Mouse (Mus musculus) myocyte (in vitro differentiated cells): ENCODE results near the gene Cerk. TPM values are rescaled to one million over a fixed set of nuclear protein-coding genes. Genes with fewer than 3 reads are reported as not detected.

ENCODE experiments used
- H3K27me3 ChIP-seq: one replicate; pipeline ENCODE4 v1.6.1; 2011; ENCODE audit not compliant: control insufficient read depth, insufficient read depth, insufficient read length
- H3K36me3 ChIP-seq: one replicate; pipeline ENCODE4 v1.6.1; 2011; ENCODE audit not compliant: control insufficient read depth, insufficient read depth
- H3K4me2 ChIP-seq: one replicate; pipeline ENCODE4 v1.6.1; 2011; ENCODE audit warnings: low read depth, control low read depth
- H3K4me3 ChIP-seq: one replicate; pipeline ENCODE4 v1.5.1; 2011; ENCODE audit warnings: mild to moderate bottlenecking, control low read depth, moderate library complexity
- H3K79me2 ChIP-seq: one replicate; pipeline ENCODE4 v1.6.1; 2011; ENCODE audit not compliant: control insufficient read depth, insufficient read depth
- H3ac ChIP-seq: one replicate; pipeline ENCODE4 v1.6.1; 2011; ENCODE audit not compliant: control insufficient read depth, insufficient read length
- CEBPB ChIP-seq: IDR thresholded peaks from 2 replicates; pipeline ENCODE4 v1.6.1; 2011; ENCODE audit warnings: mild to moderate bottlenecking, moderate library complexity; ENCODE audit not compliant: poor library complexity, insufficient read depth, severe bottlenecking
- E2F4 ChIP-seq: IDR thresholded peaks from one replicate; pipeline ENCODE4 v1.6.1; 2011; ENCODE audit warnings: mild to moderate bottlenecking, control low read depth, moderate library complexity; ENCODE audit not compliant: insufficient read depth
- MAX ChIP-seq: IDR thresholded peaks from one replicate; pipeline ENCODE4 v1.6.1; 2011; ENCODE audit warnings: low read depth, mild to moderate bottlenecking, control low read depth
- MYOD1 ChIP-seq, 3 experiments: IDR thresholded peaks; one replicate each; pipeline ENCODE4 v1.6.1; 2011; ENCODE audit warnings: control low read depth in 2 of 3, low read depth in 2 of 3, mild to moderate bottlenecking in 2 of 3, moderate library complexity in 1 of 3; ENCODE audit not compliant: insufficient read length in 2 of 3, control insufficient read depth in 1 of 3
- MYOG ChIP-seq, 3 experiments: IDR thresholded peaks; one replicate each; pipeline ENCODE4 v1.6.1; 2011; ENCODE audit warnings: control low read depth in 2 of 3, low read depth in 2 of 3, mild to moderate bottlenecking in 2 of 3; ENCODE audit not compliant: insufficient read length in 2 of 3, control insufficient read depth in 1 of 3, insufficient read depth in 1 of 3
- POLR2A ChIP-seq: IDR thresholded peaks from one replicate; pipeline ENCODE4 v1.6.1; 2011; ENCODE audit warnings: low read depth, mild to moderate bottlenecking, control low read depth, moderate library complexity; ENCODE audit not compliant: insufficient read length
- POLR2AphosphoS2 ChIP-seq: IDR thresholded peaks from one replicate; pipeline ENCODE4 v1.6.1; 2011; ENCODE audit warnings: low read depth, control low read depth; ENCODE audit not compliant: insufficient read length
- REST ChIP-seq: IDR thresholded peaks from one replicate; pipeline ENCODE4 v1.6.1; 2011; ENCODE audit warnings: mild to moderate bottlenecking, control low read depth, moderate library complexity; ENCODE audit not compliant: insufficient read depth, insufficient read length
- SRF ChIP-seq: IDR thresholded peaks from one replicate; pipeline ENCODE4 v1.6.1; 2011; ENCODE audit warnings: low read depth; ENCODE audit not compliant: control insufficient read depth, insufficient read length
- TCF12 ChIP-seq: IDR thresholded peaks from one replicate; pipeline ENCODE4 v1.6.1; 2011; ENCODE audit warnings: mild to moderate bottlenecking, control low read depth; ENCODE audit not compliant: poor library complexity, insufficient read depth, severe bottlenecking
- TCF3 ChIP-seq: IDR thresholded peaks from one replicate; pipeline ENCODE4 v1.6.1; 2011; ENCODE audit warnings: low read depth, control low read depth; ENCODE audit not compliant: insufficient read length
- USF1 ChIP-seq: IDR thresholded peaks from one replicate; pipeline ENCODE4 v1.6.1; 2011; ENCODE audit warnings: low read depth, mild to moderate bottlenecking, control low read depth, moderate library complexity
- polyA plus RNA-seq: library from polyadenylated mRNA; unstranded; fragments of >200 nt; fragmentation: generic; extraction: Trizol; gene quantifications from one replicate; pipeline ENCODE4 v1.2.1, GENCODE M21; 2012; ENCODE audit warnings: missing spikeins

The Cerk gene
- polyA plus RNA-seq, 1 experiment, result 13.8 TPM

DNA sequence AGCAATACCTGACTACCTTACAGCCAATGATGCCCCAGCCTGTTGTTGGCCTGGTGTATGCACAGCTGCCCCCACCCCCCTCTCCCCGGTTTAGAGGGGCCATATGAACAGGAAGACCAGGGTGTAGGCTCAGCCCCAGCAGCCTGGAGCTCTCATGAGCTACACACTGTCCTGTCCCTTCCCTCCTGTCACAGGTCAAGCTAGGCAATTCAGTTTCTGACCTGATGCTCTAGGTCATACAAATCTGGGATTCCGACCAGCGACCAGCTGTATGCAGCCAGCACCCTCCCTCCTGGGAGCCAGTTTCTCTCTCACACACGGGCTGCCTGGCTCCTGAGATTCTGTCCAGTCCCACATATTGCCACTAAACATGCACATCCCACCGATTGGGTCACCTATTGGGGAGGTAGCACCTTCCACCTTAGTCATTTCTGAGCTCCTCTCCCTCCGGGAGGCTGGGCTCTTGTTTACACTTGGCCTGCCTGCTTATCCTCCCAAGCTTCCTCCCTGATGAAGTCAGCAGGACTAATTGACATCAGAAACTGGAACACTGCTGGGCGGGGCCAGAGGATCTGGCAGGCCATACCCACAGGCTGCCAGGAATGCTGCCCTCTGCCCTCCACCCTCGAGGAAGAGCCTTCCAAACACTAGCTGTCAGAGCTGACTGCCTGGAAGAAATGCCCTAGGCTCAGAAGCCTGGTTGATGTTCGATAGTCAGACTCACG is 3.0 kb upstream of the Cerk start:
- Histone ChIP-seq H3K4me3 (no peak overlapping the region), H3ac (no peak overlapping the region), H3K79me2 (peaks cover 10% of the 10 kb centered on the region), H3K27me3 (no peaks in the 10 kb centered on the region), H3K36me3 (no peaks in the 10 kb centered on the region), H3K4me2 (peak overlapping the region; percentile 76)
- peak in 1 of 3 experiments; percentile 51 for TF ChIP-seq MYOG (IDR thresholded peaks at IDR 0.05; ENCODE audit: control insufficient read depth in 1 of 3, insufficient read depth in 1 of 3, insufficient read length in 2 of 3, low read depth in 2 of 3)
- peak in 1 of 3 experiments; percentile 6 for TF ChIP-seq MYOD1 (IDR thresholded peaks at IDR 0.05; ENCODE audit: control insufficient read depth in 1 of 3, insufficient read length in 2 of 3, low read depth in 2 of 3)
- TF ChIP-seq E2F4, result no peak

DNA sequence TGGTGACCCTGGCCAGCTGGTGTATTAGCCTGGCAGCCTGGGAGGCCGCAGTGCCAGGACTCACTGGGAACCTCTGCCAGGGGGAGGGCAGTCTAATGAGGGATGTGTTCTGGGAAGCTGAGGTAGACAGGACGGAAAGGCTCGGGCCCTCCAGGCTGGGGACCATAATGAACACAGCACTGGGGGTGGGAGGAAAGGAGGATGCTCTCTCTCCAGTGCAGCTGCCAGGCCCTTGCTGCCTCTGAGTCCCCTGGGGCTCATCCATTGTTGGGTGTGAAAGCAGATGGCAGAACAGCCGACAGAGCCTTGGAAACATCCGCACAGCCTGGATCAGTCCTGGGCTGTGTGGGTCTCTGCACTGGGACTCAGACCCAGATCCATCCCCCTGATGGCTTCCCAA is 2.2 kb upstream of the Cerk start:
- H3K27me3 ChIP-seq, result no peaks in the 10 kb centered on the region
- H3K4me2 ChIP-seq, result peak overlapping the region; percentile 76
- TF ChIP-seq TCF3 (peak; percentile 24), TCF12 (no peak), MYOD1 (IDR thresholded peaks at IDR 0.05; ENCODE audit: control insufficient read depth in 1 of 3, insufficient read length in 2 of 3, low read depth in 2 of 3) (peak in 2 of 3 experiments; percentile 76 to 82), SRF (no peak), MYOG (IDR thresholded peaks at IDR 0.05; ENCODE audit: control insufficient read depth in 1 of 3, insufficient read depth in 1 of 3, insufficient read length in 2 of 3, low read depth in 2 of 3) (peak in 2 of 3 experiments; percentile 77 to 80), USF1 (no peak)
- H3K79me2 ChIP-seq, result peaks cover 16% of the 10 kb centered on the region
- no peak overlapping the region for H3ac ChIP-seq
- H3K4me3 ChIP-seq, result no peak overlapping the region
- no peaks in the 10 kb centered on the region for H3K36me3 ChIP-seq

DNA sequence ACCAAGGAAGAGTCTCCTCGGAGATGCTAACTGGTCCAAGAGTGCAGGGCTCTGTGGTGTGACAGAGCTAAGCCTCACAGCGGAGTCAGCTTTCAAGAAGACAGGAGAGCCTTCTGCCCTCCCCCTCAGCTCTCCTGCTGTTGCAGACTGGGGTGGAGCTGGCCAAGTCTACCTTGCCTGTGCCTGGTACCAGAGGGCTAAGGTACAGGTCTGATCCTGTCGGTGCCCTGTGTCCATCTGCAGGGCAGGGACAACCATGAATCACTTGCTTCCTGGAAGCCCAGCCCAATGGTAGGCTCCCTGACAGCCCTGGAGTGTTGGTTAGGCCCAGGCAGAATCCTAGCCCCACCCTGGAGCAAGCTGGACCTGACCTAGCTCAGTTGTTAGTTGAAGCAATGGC is 745 bp upstream of the Cerk start:
- no peak overlapping the region for H3ac ChIP-seq
- H3K36me3 ChIP-seq, result no peaks in the 10 kb centered on the region
- peak overlapping the region; percentile 82 for H3K4me2 ChIP-seq
- peak; percentile 6 for TF ChIP-seq POLR2AphosphoS2
- TF ChIP-seq TCF12, result no peak
- peaks cover 23% of the 10 kb centered on the region for H3K79me2 ChIP-seq
- H3K27me3 ChIP-seq, result no peaks in the 10 kb centered on the region
- H3K4me3 ChIP-seq, result peak overlapping the region; percentile 49

DNA sequence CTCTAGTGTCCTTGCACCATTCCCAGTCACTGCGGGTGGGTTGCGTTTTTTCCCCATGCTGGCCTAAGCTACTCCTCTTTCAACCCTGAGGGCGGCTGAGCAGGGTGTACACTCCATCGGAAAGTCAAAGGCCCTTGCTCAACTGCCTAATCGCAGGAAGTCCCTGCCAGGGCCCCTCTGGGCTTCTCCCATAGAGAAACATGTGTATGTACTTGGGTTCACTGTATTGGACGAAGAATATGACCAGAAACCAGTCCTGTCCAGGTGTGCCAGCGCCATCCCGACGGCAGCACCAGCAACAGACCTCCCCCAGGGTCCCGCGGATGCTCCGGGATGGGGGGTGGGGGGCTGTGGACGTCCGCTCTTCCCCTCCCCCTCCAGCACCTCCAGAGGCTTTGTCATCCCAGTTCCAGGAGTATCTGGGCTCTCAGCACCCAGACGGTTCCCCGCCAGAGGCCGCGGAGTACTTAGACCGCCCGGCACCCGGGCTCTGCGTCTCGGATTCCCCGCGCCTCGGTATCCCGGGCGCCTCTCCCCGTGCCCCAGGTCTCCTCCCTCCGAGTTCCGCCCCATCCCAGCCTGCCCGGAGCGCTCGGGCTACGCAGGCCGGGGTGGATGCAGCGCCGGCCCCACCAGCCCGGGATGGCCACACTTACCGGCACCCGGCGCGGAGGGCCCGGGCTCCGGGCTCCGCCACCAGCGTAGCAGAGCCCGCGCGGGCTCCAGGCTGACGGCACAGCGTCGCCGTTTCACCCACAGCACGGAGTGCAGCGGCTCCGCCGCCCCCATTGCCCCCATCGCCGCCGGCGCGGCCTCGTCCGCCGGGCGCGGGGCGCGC is 871 bp downstream of the Cerk start:
- peak overlapping the region; percentile 82 for H3K4me2 ChIP-seq
- H3K79me2 ChIP-seq, result peaks cover 28% of the 10 kb centered on the region
- H3K36me3 ChIP-seq, result no peaks in the 10 kb centered on the region
- peak overlapping the region; percentile 49 for H3K4me3 ChIP-seq
- peak overlapping the region; percentile 27 for H3ac ChIP-seq
- no peaks in the 10 kb centered on the region for H3K27me3 ChIP-seq
- peak in 1 of 3 experiments; percentile 38 for TF ChIP-seq MYOG (IDR thresholded peaks at IDR 0.05; ENCODE audit: control insufficient read depth in 1 of 3, insufficient read depth in 1 of 3, insufficient read length in 2 of 3, low read depth in 2 of 3)
- no peak for TF ChIP-seq TCF12

DNA sequence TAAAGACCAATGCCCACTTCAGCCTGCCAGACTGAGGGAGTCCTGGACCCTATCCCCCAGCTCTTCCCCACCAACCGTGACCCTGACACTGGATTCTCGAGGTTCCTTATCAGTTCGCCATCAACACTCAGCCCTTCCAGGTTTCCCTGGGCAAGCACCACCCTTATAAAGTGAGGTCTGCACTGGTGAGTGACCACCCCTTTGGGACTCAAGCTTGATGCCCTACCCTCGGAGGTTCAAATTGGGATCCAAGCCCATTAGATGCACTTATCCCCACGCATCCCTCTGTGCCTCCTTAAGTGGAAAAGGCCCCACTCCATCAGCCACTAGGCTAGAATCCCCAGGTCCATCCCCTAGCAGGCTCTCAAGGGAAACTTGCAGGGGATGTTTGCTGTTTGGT is 1.9 kb downstream of the Cerk start:
- TF ChIP-seq REST, result no peak
- TF ChIP-seq TCF12, result no peak
- TF ChIP-seq SRF, result no peak
- no peak for TF ChIP-seq CEBPB
- no peak for TF ChIP-seq TCF3
- no peak for TF ChIP-seq POLR2A
- no peak for TF ChIP-seq E2F4
- TF ChIP-seq MYOD1 (IDR thresholded peaks at IDR 0.05; ENCODE audit: control insufficient read depth in 1 of 3, insufficient read length in 2 of 3, low read depth in 2 of 3), result no peak
- TF ChIP-seq USF1, result no peak
- TF ChIP-seq MAX, result no peak
- H3K27me3 ChIP-seq, result no peaks in the 10 kb centered on the region
- H3K4me2 ChIP-seq, result peak overlapping the region; percentile 82
- H3K4me3 ChIP-seq, result peak overlapping the region; percentile 49
- no peak overlapping the region for H3ac ChIP-seq
- no peaks in the 10 kb centered on the region for H3K36me3 ChIP-seq
- H3K79me2 ChIP-seq, result peaks cover 35% of the 10 kb centered on the region
